Mouse (Mus musculus): ENCODE results near the gene Gm3336.

GRCm38 (mm10) chr8:70771217-70771616 is 52.9 kb downstream of the Gm3336 start:
- TF ChIP-seq CTCF (IDR thresholded peaks at IDR 0.05; ENCODE audit: borderline replicate concordance, insufficient read depth, low read length) (no peak), POLR2A (IDR thresholded peaks at IDR 0.05; ENCODE audit: low read depth, low read length) (no peak)
